Mouse (Mus musculus) c-Kit-negative CD71-positive TER-119-positive erythroid progenitor cells, embryonic 14.5 days (primary cell): Measurements from ENCODE around the gene Rab19.
"Not testable (repeated sequence)": the region's sequence is repeated elsewhere in the genome, so short reads cannot be mapped to it uniquely, and the experiment has no call there.

ENCODE experiments used
- DNase-seq: peaks from one replicate; pipeline ENCODE4 v3.0.0-alpha.2; 2013; ENCODE audit warnings: low read depth, low spot score

The Rab19 gene

GRCm38 (mm10) chr6:39379224-39379623 lies 1.8 kb upstream of the Rab19 start:
- DNase-seq: no peak

- no peak for DNase-seq
These were observed 1.2 kb upstream of the Rab19 start for GRCm38 (mm10) chr6:39379749-39380148.

DNA sequence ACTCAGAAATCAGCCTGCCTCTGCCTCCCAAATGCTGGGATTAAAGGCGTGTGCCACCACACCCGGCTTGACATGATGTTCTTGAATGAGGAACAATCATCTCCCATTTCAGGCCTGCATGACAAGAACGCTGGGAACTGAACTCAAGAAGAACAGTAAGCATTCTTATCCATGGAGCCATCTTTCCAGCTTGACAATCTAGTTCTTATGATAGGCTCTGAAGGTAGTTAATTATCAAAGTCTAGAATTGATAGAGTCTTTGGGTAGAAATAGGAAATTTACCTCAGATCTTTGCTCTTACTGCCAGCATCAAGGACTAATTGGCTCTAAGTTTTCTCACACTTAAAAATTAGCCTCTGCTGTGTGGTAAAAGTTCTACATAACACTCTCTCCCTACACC lies 699 bp upstream of the Rab19 start:
- no peak for DNase-seq

GRCm38 (mm10) chr6:39389988-39390387 lies 9.0 kb downstream of the Rab19 start:
- DNase-seq: no peak

- no peak for DNase-seq
These were observed 14.5 kb downstream of the Rab19 start for GRCm38 (mm10) chr6:39395471-39395870.

GRCm38 (mm10) chr6:39395916-39396315 lies 14.9 kb downstream of the Rab19 start:
- no peak for DNase-seq

DNA sequence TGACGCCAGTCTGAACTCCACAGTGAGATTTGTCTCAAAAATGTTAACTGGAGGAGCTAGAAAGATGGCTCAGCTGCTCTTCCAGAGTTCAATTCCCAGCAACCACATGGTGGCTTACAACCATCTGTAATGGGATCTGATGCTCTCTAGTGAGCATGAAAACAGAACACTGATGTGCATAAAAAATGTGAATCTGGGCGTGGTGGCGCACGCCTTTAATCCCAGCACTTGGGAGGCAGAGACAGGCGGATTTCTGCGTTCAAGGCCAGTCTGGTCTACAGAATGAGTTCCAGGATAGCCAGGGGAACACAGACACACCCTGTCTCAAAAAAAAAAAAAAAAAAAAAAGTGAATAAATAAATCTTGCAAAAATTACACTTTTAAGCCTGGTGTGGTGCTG lies 16.1 kb downstream of the Rab19 start:
- no peak for DNase-seq

GRCm38 (mm10) chr6:39398342-39398741 lies 17.4 kb downstream of the Rab19 start:
- DNase-seq: no peak

- no peak for DNase-seq
These were observed 19.4 kb downstream of the Rab19 start for GRCm38 (mm10) chr6:39400343-39400742.

- DNase-seq: no peak
These were observed 22.2 kb downstream of the Rab19 start for GRCm38 (mm10) chr6:39403136-39403535.

DNA sequence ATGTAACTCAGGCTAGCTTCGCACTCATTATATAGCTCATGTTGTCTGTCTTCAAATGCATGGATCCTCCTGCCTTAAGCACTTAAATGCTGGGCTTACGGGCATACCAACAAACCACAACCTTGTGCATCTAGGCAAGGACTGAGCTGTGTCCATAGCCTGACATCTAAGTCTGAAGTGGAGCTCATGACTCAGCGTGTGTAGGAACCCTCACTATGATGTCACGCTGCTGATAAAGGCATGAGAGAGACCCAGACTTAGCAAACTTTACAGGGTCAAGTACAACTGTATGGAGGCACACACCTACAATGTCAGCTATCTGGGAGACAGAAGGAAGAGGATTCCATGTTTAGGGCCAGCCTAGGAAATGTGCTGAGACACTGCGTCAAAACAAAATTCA lies 25.5 kb downstream of the Rab19 start:
- DNase-seq: no peak

DNA sequence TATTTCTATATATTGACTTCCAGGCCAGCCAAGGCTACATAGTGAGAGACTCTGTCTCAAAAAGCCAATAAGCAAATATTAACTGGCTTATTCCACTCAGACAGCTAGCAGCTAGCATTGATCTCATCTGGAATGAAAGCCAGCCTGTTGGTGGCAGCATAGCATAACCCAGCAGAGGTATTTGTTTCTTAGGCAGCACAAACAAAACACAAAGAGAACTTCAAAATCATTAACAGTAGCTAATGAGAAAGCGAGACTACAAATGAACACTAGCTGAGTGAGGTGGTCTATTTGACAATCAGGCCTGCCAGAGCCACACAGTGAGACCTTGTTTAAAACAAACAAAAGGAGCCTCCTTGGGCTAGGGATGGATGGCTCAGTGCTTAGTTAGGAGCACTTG lies 33.1 kb downstream of the Rab19 start:
- DNase-seq: no peak

DNA sequence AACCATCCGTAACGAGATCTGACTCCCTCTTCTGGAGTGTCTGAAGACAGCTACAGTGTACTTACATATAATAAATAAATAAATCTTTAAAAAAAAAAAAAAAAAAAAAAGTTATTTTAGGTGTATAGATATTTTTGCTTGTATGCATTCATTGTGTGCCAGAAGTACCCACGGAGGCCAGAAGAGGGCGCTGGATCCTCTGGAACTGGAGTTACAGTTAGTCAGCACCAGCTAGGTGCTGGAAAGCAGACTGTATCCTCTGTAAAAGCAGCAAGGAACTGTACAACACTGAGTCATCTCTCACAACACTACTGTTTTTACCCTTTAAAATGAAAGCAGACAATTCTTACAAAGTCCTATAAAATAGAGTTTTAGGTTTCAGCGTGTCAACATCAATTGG lies 34.8 kb downstream of the Rab19 start:
- peak; percentile 68 for DNase-seq

GRCm38 (mm10) chr6:39416654-39417053 lies 35.7 kb downstream of the Rab19 start:
- DNase-seq: not testable (repeated sequence)

- no peak for DNase-seq
These were observed 38.4 kb downstream of the Rab19 start for GRCm38 (mm10) chr6:39419386-39419850.

- DNase-seq: peak; percentile 93
These were observed 39.1 kb downstream of the Rab19 start, which contains the start of gene Mkrn1 for GRCm38 (mm10) chr6:39419851-39420721. Gene Mkrn1, minus strand, starts transcription at chr6:39420462.

DNA sequence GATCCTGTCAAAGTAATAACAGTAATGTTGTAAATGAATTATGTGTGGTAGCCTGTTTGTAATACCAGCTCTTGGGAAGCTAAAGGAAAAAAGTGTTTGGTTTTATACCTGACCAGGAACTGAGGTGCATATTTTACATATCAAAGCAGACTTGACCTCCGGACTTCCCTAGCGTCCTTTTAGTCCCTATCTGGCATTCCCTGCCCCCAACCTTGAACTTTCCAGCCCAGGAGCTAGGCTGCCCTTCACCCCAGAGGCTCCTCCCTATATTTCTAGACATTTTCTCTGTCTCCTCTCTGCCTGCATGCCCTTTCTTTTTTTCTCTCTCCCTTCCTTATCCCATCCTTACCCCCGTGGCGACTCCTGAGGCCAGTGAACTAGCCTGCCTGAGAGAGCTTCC lies 39.9 kb downstream of the Rab19 start:
- DNase-seq: no peak

DNA sequence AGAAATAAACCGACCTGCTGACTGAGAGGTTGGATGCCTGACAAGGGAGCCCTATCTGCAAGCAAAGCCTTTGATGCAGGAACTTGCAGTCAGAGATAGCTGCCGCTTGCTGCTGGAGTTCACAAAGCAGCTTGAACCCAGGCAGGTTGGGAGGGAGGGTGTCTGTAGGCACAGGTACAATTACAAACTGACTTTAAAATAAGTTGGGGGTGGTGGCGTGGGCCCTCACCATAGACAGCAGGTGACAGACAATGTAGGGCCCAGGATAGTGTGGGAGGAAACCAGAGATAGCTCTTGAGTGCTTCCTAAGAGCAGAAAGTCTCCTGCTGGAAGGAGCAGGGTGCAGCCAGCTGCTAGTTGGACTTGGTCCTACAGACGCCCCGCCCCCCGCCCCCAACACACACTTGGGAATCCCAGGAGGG lies 42.2 kb downstream of the Rab19 start:
- DNase-seq: no peak

GRCm38 (mm10) chr6:39423686-39424085 lies 42.7 kb downstream of the Rab19 start:
- peak; percentile 75 for DNase-seq

DNA sequence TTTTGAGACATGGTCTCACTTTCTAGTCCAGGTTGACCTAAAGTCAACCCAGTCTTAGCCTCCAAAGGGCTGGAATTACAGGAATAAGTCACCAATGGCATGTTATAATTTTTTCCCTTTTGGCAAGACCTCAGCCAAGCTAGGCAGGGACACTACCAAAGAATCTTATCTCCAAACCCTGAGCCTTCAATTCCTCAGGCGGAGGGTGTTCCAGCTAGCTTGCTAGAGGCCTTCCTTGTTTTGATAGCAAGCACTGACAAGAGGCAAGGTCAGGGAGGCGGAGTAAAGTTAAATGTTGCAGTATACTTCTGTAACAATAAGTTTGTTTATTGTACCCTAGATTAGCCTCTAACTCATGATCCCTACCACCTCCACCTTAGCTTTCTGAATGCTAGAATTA lies 44.2 kb downstream of the Rab19 start:
- DNase-seq: no peak

DNA sequence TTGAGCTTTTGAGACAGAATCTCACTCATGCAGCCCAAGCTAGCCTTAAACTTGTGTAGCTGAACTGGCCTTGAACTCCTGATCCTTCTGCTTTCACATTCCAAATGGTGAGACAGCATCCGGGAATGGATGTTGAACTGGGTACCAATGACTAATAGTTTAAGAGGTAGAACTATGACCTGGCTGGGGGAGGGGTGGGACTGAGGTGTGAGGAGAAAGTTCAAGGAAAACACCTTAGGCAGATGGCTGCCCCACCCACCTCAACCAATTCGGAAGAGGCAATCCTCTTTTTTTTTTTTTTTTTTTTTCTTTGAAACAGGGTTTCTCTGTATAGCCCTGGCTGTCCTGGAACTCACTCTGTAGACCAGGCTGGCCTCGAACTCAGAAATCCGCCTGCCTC lies 45.8 kb downstream of the Rab19 start:
- DNase-seq: no peak

GRCm38 (mm10) chr6:39427276-39428003 lies 46.5 kb downstream of the Rab19 start:
- DNase-seq: no peak
